Mouse (Mus musculus): ENCODE results near the gene Eif3m. TPM values are rescaled to one million over a fixed set of nuclear protein-coding genes. Genes with fewer than 3 reads are reported as not detected.

Gene Eif3m
- polyA plus RNA-seq, 1 experiment from 2014 or later = 352 TPM

- H3K4me3 ChIP-seq (ENCODE audit: low read length) = no peak overlapping the region
- no peak for ATAC-seq (ENCODE audit: low FRiP score, low TSS enrichment)
- H3K9me3 ChIP-seq (ENCODE audit: low read length) = no peaks in the 10 kb centered on the region
- H3K4me1 ChIP-seq (ENCODE audit: insufficient read depth, low read length) = peaks cover 39% of the 10 kb centered on the region
- H3K36me3 ChIP-seq (ENCODE audit: insufficient read depth, low read length) = no peaks in the 10 kb centered on the region
- H3K27me3 ChIP-seq (ENCODE audit: insufficient read depth, low read length) = no peaks in the 10 kb centered on the region
- no peak overlapping the region for H3K9ac ChIP-seq (replicated peaks; ENCODE audit: low read length)
- H3K4me2 ChIP-seq (replicated peaks; ENCODE audit: low read depth, low read length) = no peak overlapping the region
- peak overlapping the region; percentile 24; the same call in 1 of the 2 replicates for H3K27ac ChIP-seq (ENCODE audit: low read length)
- 89% methylated on average over 2 of the region's 2 CpGs for WGBS
These were observed 5.0 kb upstream of the Eif3m start for GRCm38 (mm10) chr2:105021836-105022235.

GRCm38 (mm10) chr2:105021256-105021655, 4.4 kb upstream of the Eif3m start:
- H3K4me2 ChIP-seq (replicated peaks; ENCODE audit: low read depth, low read length) = no peak overlapping the region
- no peak overlapping the region for H3K4me3 ChIP-seq (ENCODE audit: low read length)
- WGBS = 39% methylated on average over 12 of the region's 12 CpGs

GRCm38 (mm10) chr2:105019457-105019856, 2.6 kb upstream of the Eif3m start:
- no peak overlapping the region for H3K9ac ChIP-seq (replicated peaks; ENCODE audit: low read length)
- no peak overlapping the region for H3K27ac ChIP-seq (ENCODE audit: low read length)
- no peak for ATAC-seq (ENCODE audit: low FRiP score, low TSS enrichment)
- H3K9me3 ChIP-seq (ENCODE audit: low read length) = no peaks in the 10 kb centered on the region
- H3K4me3 ChIP-seq (ENCODE audit: low read length) = no peak overlapping the region
- no peak overlapping the region for H3K4me2 ChIP-seq (replicated peaks; ENCODE audit: low read depth, low read length)
- H3K4me1 ChIP-seq (ENCODE audit: insufficient read depth, low read length) = peaks cover 47% of the 10 kb centered on the region
- no peaks in the 10 kb centered on the region for H3K27me3 ChIP-seq (ENCODE audit: insufficient read depth, low read length)
- H3K36me3 ChIP-seq (ENCODE audit: insufficient read depth, low read length) = no peaks in the 10 kb centered on the region
- WGBS = 94% methylated on average over 1 of the region's 1 CpGs

More at GRCm38 (mm10) chr2:105021256-105021655, 4.4 kb upstream of the Eif3m start:
- Histone ChIP-seq H3K36me3 (ENCODE audit: insufficient read depth, low read length) (no peaks in the 10 kb centered on the region), H3K27me3 (ENCODE audit: insufficient read depth, low read length) (no peaks in the 10 kb centered on the region), H3K9ac (replicated peaks; ENCODE audit: low read length) (no peak overlapping the region; the same call in 1 of the 2 replicates), H3K27ac (ENCODE audit: low read length) (peak overlapping the region; percentile 31; the same call in 1 of the 2 replicates), H3K4me1 (ENCODE audit: insufficient read depth, low read length) (peaks cover 37% of the 10 kb centered on the region), H3K9me3 (ENCODE audit: low read length) (no peaks in the 10 kb centered on the region)
- no peak for ATAC-seq (ENCODE audit: low FRiP score, low TSS enrichment)

- Histone ChIP-seq H3K9ac (replicated peaks; ENCODE audit: low read length) (no peak overlapping the region; the same call in 1 of the 2 replicates), H3K4me1 (ENCODE audit: insufficient read depth, low read length) (peaks cover 36% of the 10 kb centered on the region), H3K4me3 (ENCODE audit: low read length) (no peak overlapping the region), H3K27ac (ENCODE audit: low read length) (no peak overlapping the region), H3K27me3 (ENCODE audit: insufficient read depth, low read length) (no peaks in the 10 kb centered on the region), H3K4me2 (replicated peaks; ENCODE audit: low read depth, low read length) (no peak overlapping the region), H3K9me3 (ENCODE audit: low read length) (no peaks in the 10 kb centered on the region), H3K36me3 (ENCODE audit: insufficient read depth, low read length) (peaks cover 9% of the 10 kb centered on the region)
- WGBS = 85% methylated on average over 3 of the region's 3 CpGs
- ATAC-seq (ENCODE audit: low FRiP score, low TSS enrichment) = no peak
These were observed 922 bp upstream of the Eif3m start for GRCm38 (mm10) chr2:105017802-105018201.

GRCm38 (mm10) chr2:105016192-105016966, 501 bp downstream of the Eif3m start:
- Histone ChIP-seq H3K9ac (replicated peaks; ENCODE audit: low read length) (peak overlapping the region; percentile 95), H3K27ac (ENCODE audit: low read length) (peak overlapping the region; percentile 82), H3K27me3 (ENCODE audit: insufficient read depth, low read length) (no peaks in the 10 kb centered on the region), H3K9me3 (ENCODE audit: low read length) (no peaks in the 10 kb centered on the region), H3K36me3 (ENCODE audit: insufficient read depth, low read length) (peaks cover 18% of the 10 kb centered on the region), H3K4me2 (replicated peaks; ENCODE audit: low read depth, low read length) (peak overlapping the region; percentile 85), H3K4me1 (ENCODE audit: insufficient read depth, low read length) (peaks cover 25% of the 10 kb centered on the region), H3K4me3 (ENCODE audit: low read length) (peak overlapping the region; percentile 91)
- ATAC-seq (ENCODE audit: low FRiP score, low TSS enrichment) = peak; percentile 75; the same call in 1 of the 2 replicates
- WGBS = under 1% methylated on average over 43 of the region's 43 CpGs

GRCm38 (mm10) chr2:105007236-105007635, 9.6 kb downstream of the Eif3m start:
- H3K4me2 ChIP-seq (replicated peaks; ENCODE audit: low read depth, low read length) = no peak overlapping the region
- H3K9ac ChIP-seq (replicated peaks; ENCODE audit: low read length) = no peak overlapping the region
- ATAC-seq (ENCODE audit: low FRiP score, low TSS enrichment) = no peak
- H3K36me3 ChIP-seq (ENCODE audit: insufficient read depth, low read length) = peaks cover 55% of the 10 kb centered on the region
- H3K27me3 ChIP-seq (ENCODE audit: insufficient read depth, low read length) = no peaks in the 10 kb centered on the region
- H3K27ac ChIP-seq (ENCODE audit: low read length) = no peak overlapping the region
- no peak overlapping the region for H3K4me3 ChIP-seq (ENCODE audit: low read length)
- peaks cover 6% of the 10 kb centered on the region; the same call in 1 of the 2 replicates for H3K4me1 ChIP-seq (ENCODE audit: insufficient read depth, low read length)
- no peaks in the 10 kb centered on the region for H3K9me3 ChIP-seq (ENCODE audit: low read length)

- Histone ChIP-seq H3K9me3 (ENCODE audit: low read length) (no peaks in the 10 kb centered on the region), H3K27ac (ENCODE audit: low read length) (no peak overlapping the region), H3K27me3 (ENCODE audit: insufficient read depth, low read length) (no peaks in the 10 kb centered on the region), H3K36me3 (ENCODE audit: insufficient read depth, low read length) (peaks cover 17% of the 10 kb centered on the region; the same call in 1 of the 2 replicates), H3K9ac (replicated peaks; ENCODE audit: low read length) (no peak overlapping the region), H3K4me1 (ENCODE audit: insufficient read depth, low read length) (peaks cover 10% of the 10 kb centered on the region), H3K4me3 (ENCODE audit: low read length) (no peak overlapping the region), H3K4me2 (replicated peaks; ENCODE audit: low read depth, low read length) (no peak overlapping the region)
- WGBS = 61% methylated on average over 3 of the region's 3 CpGs
- ATAC-seq (ENCODE audit: low FRiP score, low TSS enrichment) = no peak
These were observed 20.7 kb downstream of the Eif3m start for GRCm38 (mm10) chr2:104996201-104996600.

- no peak overlapping the region for H3K9ac ChIP-seq (replicated peaks; ENCODE audit: low read length)
- H3K27ac ChIP-seq (ENCODE audit: low read length) = no peak overlapping the region
- no peaks in the 10 kb centered on the region for H3K27me3 ChIP-seq (ENCODE audit: insufficient read depth, low read length)
- H3K36me3 ChIP-seq (ENCODE audit: insufficient read depth, low read length) = peaks cover 17% of the 10 kb centered on the region; the same call in 1 of the 2 replicates
- no peaks in the 10 kb centered on the region for H3K9me3 ChIP-seq (ENCODE audit: low read length)
- WGBS = 17% methylated on average over 2 of the region's 2 CpGs
- peak; percentile 80; the same call in 1 of the 2 replicates for ATAC-seq (ENCODE audit: low FRiP score, low TSS enrichment)
- no peak overlapping the region for H3K4me3 ChIP-seq (ENCODE audit: low read length)
- no peak overlapping the region for H3K4me2 ChIP-seq (replicated peaks; ENCODE audit: low read depth, low read length)
- peaks cover 10% of the 10 kb centered on the region for H3K4me1 ChIP-seq (ENCODE audit: insufficient read depth, low read length)
These were observed 22.4 kb downstream of the Eif3m start for GRCm38 (mm10) chr2:104994436-104994835.

GRCm38 (mm10) chr2:104988974-104989373, 27.9 kb downstream of the Eif3m start:
- no peaks in the 10 kb centered on the region for H3K4me1 ChIP-seq (ENCODE audit: insufficient read depth, low read length)
- 41% methylated on average over 1 of the region's 1 CpGs for WGBS
- no peak for ATAC-seq (ENCODE audit: low FRiP score, low TSS enrichment)
- no peaks in the 10 kb centered on the region for H3K36me3 ChIP-seq (ENCODE audit: insufficient read depth, low read length)
- H3K4me3 ChIP-seq (ENCODE audit: low read length) = no peak overlapping the region
- H3K27ac ChIP-seq (ENCODE audit: low read length) = no peak overlapping the region
- no peaks in the 10 kb centered on the region for H3K9me3 ChIP-seq (ENCODE audit: low read length)
- no peaks in the 10 kb centered on the region for H3K27me3 ChIP-seq (ENCODE audit: insufficient read depth, low read length)
- H3K4me2 ChIP-seq (replicated peaks; ENCODE audit: low read depth, low read length) = no peak overlapping the region
- no peak overlapping the region for H3K9ac ChIP-seq (replicated peaks; ENCODE audit: low read length)

- Histone ChIP-seq H3K4me1 (ENCODE audit: insufficient read depth, low read length) (no peaks in the 10 kb centered on the region), H3K27ac (ENCODE audit: low read length) (no peak overlapping the region), H3K27me3 (ENCODE audit: insufficient read depth, low read length) (no peaks in the 10 kb centered on the region), H3K9ac (replicated peaks; ENCODE audit: low read length) (no peak overlapping the region), H3K4me3 (ENCODE audit: low read length) (no peak overlapping the region), H3K9me3 (ENCODE audit: low read length) (no peaks in the 10 kb centered on the region), H3K36me3 (ENCODE audit: insufficient read depth, low read length) (no peaks in the 10 kb centered on the region), H3K4me2 (replicated peaks; ENCODE audit: low read depth, low read length) (no peak overlapping the region)
- 66% methylated on average over 3 of the region's 3 CpGs for WGBS
- ATAC-seq (ENCODE audit: low FRiP score, low TSS enrichment) = no peak
These were observed 31.1 kb downstream of the Eif3m start for GRCm38 (mm10) chr2:104985796-104986195.
